Mouse (Mus musculus) gastrocnemius, adult 18-20 months (tissue): Measurements from ENCODE around the gene Dapk3. TPM values are rescaled to one million over a fixed set of nuclear protein-coding genes. Genes with fewer than 3 reads are reported as not detected.
A peak's percentile ranks its signal among the peaks of the same experiment; 100 is the strongest.
"Not testable (repeated sequence)": the region's sequence is repeated elsewhere in the genome, so short reads cannot be mapped to it uniquely, and the experiment has no call there.

Source experiments
- DNase-seq: peaks from one replicate; pipeline ENCODE4 v3.0.0; 2021; ENCODE audit warnings: low spot score
- total RNA-seq, 2 experiments: library from RNA; stranded (reverse); gene quantifications; 2 replicates each; pipeline ENCODE4 v1.2.3; 2021

The Dapk3 gene
- total RNA-seq, 2 experiments from 2014 or later, result 25.5 to 28.4 TPM

DNA sequence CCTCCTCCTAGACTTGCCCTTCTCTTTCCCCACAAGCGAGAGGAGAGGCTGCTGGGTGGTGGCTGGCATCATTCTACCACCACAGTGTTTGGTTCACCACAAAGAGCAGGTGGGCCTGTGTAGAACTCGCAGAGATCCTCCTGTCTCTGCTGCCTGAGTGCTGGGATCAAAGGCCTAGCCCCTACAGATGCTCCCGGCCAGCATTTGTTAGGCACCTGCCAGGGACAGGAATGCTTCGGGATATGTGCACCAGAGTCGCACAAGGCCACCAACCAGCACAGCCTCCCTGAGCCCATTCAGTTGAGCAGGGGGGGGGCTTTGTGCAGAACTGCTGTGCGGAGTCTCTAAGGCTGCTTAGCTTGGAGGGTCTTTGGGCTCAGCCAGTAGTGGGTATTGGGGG, 37.5 kb upstream of the Dapk3 start:
- no peak for DNase-seq

DNA sequence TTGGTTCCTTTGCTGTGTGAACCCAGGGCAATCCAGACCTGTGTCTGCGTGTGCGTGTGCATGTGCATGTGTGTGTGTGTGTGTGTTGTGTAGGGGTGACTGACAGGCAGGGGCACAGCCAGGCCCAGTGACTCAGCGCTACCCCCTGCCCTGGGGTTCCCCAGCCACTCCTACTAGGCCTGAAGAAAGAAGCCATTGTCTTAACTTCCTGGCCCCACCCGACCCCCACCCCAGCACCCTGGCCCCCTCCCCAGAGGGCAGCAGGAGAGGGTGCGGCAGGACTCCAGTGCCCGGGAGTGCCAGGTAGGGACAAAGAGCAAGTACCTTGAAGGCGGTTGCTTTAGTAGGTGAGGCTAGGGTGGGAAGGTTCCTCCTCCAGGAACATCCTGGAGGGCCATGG, 37.0 kb upstream of the Dapk3 start:
- no peak for DNase-seq

DNA sequence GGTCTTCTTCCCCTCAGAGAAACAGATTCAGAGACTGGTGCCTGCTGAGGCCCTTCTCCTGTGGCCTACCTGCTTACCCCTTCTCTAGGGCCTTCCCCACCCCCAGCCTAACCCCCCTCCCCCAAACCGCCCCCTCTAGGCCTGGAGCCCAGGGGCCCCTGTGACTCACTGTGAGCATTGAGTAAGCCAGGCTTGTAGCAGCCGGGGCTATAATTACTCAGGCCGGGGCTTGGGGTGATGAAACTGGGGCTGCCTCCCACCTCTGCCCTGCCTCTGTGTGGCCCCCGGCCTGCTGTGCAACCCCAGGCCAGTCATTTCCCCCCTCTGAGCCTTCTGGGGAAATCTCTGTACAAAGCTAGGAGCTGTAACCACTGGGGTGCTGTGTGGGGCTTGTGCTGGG, 36.5 kb upstream of the Dapk3 start:
- no peak for DNase-seq

DNA sequence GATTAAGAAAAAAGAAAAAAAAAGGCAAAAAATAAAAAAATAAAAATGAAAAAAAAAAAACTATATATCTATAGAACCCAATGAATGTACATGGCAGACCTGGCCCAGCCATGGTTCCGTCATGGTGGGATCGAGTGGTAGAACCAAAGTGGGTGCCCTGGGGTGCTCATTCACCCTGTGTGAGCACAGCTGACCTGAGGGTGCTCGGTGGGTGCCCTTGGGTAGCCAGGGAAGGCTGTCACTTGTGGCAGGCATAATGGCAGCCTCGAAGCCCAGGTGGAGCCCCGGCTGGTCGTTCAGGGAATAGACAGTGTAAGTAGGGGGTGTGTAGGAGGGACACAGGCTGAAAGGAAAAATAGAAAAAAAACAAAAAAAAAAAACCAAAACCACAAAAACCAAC, 31.5 kb upstream of the Dapk3 start:
- no peak for DNase-seq

DNA sequence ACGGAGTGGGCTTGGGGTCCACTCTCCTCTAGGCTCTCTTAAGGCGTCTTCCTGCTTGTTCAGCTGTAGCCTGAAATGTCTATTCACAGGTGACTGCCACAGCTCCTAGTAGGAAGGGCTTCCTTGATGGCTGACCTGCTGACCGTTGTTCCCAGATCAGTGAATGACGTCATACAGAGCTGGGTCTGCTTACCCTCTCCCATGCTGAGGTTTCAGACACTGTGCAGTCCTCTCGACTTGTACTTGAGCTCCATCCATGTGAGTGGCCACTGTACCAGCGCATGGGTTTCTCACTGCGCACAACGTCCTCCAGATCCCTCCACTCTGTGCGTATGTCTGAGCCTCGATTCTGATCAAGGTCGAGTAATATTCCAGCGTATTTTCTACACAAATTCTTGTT, 30.2 kb upstream of the Dapk3 start:
- no peak for DNase-seq

DNA sequence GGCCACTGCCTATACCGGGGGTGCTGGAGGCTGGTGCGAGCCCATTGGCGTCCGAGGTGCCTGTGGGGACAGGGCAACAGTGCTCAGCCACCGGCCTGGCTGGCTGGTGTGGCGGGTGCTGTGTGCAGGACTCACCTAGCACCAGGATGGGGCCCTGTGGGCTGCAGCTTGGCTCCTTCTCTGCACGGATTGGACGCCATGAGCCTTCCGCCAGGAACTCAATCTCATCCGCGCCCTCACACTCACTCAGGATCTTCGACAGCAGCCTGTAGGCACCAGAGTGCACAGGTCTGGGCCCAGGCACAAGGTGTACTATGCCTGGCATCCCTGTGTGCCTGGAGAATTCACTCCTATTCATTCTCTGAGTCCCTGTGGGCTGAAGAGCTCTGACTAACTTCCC, 28.5 kb upstream of the Dapk3 start:
- no peak for DNase-seq

DNA sequence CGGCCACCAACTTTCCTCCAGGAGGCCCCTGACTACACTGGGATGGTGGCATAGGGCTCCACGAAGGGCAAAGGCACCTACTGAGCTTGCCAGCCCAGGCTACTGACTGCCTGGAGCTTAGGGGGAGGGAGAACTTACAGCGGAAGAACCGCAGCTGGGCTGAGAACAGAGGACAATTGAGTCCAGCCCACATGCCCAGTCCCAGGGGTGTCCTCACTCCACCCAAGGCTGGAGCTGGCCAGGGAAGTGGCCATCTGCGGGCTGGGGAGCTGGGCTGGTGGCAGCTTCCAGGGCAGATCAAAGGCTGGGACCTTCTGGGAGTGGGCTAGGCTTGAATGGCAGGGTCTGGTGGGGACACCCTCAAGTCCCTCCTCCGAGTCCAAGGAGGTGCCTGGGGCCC, 28.1 kb upstream of the Dapk3 start:
- no peak for DNase-seq

DNA sequence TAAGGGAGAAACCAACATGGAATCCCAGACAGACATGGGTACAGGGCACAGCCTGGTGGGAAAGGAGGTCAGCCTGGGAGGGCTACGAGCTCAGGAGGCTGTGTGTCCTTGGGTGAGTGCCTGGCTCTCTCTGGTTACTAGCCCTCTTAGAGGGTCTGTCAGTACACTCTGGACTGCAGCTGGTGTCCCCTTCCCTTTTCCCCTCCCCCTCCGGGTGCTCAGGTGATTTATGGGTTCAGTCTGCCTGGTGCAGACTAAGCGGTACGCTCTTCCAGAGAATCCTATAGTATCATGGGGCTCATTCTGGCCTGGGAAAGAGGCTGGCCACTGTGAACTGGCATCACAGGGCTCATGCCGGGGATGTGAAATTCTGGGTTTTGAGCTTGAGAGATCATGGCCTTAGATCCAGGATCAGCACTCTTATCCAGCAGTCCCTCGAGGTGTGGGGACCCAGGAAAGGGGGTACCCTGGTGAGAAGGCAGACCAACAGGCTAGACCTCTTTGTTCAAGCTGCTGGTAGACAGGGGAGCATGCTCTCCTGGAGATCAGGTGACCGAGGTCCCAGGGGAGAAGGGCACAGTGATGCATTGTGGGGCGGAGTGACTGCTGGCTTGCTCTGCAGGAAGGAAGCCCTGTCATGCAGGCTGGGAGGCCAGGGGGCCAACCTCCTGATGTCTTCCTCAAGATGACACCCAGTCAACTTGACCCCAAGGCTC, 21.0 kb upstream of the Dapk3 start:
- no peak for DNase-seq

DNA sequence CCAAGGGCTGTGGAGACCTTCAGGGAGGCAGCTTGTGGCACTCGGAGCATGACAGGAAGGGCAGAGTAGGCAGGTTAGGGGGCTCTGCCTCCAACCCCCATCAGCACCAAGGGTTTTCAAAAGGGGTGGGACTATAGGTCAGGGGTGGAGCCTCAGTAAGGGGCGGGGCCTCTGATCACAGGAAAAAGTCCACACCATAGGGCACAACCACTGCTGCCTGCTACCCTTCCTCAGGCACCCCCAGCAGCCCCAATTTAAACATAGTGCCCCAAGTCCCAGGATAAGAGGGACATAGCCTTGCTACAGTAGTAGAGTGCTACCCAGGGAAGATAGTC, 20.5 kb upstream of the Dapk3 start:
- DNase-seq, result no peak

DNA sequence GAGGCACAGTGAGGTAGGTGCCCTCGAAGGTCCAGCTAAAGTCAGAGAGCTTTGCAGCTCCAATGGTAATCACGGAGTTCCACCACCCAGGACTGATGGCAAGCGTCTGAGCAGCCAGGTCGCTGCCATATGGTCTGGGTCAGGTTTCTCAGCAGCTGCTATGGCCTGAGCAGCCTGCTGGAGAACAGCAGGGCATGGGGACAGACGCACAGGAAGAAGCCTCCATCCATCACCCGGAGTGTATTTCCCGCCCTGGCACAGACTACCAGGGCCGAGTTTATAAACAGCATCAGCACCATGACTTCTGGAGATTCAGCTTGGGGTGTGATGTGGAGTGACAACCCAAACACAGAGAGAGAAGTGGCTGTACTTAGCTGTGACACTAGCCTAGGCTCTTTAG, 17.7 kb upstream of the Dapk3 start:
- no peak for DNase-seq

DNA sequence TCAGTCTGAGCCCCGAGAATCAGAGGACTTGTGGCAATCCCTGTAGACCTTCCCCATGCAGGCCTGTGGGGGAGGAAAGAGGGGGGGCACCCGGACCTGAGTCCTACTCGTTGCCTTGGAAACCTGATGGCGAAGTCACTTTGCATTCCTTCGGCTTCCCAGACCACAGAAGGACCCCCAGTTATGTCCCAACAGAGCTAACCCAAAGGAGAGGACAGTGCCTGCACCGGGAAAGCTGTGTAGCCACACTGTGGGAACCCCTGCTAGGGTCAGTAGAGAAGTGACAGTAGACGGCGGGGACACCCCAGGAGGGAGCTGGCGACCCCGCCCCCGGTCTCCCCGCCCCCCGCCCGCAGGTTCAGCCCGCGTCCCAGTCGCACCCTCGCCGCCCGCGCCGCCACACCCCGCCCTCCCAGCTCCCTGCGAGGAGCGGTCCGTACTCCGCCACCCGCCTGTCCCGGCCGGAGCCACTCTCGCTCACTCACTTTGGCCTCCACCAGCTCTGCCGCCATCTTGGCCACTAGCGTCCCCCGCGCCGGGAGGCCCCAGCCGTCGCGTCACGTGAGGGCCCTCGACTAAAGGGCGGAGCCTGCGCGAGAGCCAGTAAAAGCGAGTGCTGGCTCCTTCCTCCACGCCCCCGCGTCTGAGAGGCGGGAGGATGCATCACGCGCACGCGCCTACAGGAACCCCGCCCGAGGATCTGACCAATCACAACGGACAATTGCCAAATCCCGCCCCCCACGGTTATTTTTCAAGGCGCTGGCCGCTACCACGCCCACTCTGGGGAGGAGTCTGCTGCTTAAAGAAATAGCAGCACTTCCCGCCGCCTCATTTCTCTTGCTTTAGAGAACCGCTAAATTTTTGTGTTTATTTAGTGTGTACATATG, 15.4 kb upstream of the Dapk3 start, which contains the start of gene Pias4:
Gene Pias4 (minus strand): TSS at position 724 of the 887 bp plus-strand sequence.
- peak; percentile 100 for DNase-seq

DNA sequence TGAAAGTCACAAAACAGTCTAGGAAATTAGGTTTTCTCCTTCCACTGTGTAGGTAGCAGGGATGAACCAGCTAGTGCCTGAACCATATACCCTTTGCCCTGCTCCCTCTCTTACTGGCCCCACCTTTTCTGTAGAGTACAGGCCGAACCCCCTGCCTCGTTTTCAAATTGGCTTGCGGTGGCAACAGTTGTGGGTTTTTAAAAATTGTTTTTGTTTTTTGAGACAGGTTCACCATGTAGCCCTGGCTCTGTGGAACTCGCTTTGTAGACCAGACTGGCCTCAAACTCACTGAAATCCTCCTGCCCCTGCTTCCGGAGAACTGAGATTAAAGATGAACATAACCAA, 14.7 kb upstream of the Dapk3 start:
- DNase-seq, result no peak

DNA sequence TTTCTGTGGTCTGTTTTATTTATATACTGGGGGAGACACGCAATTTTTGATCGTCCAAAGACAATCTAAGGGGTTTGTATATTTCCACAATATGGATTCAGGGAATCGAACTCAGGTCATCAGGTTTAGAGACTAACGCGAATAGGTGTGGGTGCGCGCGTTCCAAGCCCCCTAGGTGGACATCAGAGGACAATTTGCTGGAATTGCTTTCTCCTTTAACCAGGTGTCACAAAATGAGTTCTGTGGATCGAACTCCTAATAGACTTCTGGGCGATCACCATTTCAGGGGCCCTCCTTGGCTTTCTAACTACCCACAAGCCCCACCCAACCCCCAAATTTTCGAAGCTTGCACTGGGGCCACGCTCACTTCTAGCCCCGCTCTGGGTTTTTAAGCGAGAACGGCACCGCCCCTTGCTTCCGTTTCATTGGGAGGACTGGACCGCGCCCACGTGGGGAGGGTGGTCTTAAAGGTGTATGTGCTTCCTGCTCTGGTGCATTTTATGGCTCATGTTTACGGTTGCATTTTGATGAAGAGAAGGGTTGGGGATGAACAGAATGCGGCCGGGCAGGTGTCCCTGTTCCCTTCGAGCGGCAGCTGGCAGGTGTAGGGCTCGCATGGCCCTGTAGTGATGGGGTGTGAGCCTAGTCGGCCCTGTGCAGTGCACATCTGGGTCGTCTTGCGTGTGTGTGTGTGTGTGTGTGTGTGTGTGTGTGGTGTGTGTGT, 14.1 kb upstream of the Dapk3 start:
- DNase-seq, result peak; percentile 88

DNA sequence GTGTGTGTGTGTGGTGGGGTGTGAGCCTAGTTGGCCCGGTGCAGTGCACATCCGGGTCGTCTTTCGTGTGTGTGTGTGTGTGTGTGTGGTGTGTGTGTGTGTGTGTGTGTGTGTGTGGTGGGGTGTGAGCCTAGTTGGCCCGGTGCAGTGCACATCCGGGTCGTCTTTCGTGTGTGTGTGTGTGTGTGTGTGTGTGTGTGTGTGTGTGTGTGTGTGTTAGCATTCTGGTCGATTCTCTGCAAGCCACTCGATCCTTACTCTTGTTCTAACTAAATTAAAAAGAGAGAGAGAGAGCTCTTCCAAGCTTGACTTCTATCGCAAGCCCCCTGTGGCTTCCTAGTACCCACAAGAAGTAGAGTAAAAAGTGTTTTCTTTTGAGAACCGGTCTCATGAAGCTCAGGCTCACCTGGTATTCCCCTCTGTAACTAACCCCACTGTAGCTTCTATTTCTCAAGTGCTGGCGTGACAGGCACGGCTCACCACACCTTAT, 13.3 kb upstream of the Dapk3 start:
- DNase-seq, result not testable (repeated sequence)

DNA sequence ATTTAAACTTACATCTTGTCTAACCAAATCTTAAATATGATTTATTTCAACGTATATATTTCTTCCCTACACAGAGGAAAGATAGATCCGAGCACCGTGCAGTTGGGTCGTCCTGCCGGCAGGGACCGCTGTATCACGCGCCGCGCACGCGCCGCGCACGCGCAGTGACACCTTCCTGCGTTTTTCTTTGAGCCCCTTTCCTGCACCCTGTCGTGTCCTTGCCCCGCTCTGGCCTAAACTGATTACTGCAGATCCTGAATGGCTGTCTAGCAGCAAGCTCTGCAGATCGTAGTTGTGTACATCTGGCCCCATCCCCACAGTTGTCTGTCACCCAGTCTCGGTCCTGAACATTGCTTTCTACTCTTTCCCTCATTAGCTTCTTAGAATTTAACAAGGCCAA, 9.7 kb upstream of the Dapk3 start:
- DNase-seq, result peak; percentile 78

DNA sequence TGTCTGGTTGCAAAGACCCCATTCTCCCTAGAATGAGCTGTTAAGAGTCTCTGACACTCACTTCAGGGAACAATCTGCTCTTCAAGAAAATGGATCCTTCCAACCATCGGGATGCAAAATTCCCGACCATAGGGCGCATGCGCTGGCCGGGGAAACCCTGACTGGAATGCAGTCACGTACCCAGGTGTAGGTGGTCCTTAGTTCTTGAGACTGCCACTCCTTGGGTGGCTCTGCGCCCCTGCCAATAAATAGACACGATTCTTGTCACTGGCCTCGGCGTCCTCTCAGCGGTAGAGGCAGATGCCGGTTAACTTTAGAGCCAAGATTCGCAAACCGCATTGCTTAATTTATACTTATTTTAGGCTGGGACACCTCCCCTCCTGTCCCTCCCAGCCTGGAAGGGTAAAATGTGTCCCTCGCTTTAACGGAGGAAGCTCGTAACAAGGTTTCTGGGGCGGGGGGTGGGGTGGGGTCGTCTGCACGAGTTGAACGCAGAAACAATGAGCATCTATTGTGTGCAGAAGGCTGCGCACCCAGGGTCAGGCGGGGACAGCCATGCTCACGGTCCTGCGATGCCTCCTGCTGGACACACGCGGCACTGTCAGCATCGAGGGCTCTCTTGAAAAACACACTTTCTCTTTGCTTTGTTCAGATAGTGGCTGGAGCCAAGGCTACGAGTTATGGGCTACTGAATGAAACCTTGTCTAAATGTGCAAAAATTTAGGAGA, 8.0 kb upstream of the Dapk3 start:
- peak; percentile 87 for DNase-seq

DNA sequence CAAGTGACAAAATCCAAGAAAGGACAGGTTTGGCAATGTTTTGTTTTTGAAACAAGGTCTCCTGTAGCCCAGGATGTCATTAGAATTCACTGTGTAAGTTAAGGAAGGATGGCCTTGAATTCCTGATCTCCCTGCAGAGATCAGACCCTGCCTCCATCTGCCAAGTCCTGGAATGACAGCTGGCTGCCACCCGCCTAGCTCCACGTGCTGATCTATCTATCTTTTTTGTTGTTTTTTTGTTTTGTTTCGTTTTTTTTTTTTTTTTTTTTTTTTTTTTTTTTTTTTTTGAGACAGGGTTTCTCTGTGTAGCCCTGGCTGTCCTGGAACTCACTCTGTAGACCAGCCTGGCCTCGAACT, 7.5 kb upstream of the Dapk3 start:
- DNase-seq, result not testable (repeated sequence)

DNA sequence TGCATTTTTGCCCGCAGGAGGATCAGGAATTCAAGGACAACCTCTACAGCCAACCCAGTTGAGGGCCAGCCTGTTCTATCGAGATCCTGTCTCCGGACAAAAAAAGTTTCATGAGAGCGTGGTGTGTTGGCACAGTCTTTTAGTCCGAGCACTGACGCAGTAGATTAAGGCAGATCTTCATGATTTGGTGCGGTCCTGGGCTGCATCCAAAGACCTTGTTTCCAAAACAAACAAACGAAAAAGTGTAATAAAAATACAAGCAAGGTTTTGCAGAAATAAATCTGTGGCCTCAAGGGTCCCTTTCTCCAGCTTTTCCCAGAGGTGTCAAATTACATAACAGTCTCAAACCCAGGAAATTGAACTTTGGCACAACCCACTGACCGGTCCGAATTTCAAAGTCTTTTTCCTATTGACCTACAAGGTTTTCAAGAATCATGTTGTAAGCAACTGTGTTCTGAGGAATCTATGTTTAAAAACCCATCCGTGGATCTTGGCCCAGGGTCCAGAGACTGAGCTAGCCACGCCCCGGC, 6.8 kb upstream of the Dapk3 start:
- DNase-seq, result no peak

DNA sequence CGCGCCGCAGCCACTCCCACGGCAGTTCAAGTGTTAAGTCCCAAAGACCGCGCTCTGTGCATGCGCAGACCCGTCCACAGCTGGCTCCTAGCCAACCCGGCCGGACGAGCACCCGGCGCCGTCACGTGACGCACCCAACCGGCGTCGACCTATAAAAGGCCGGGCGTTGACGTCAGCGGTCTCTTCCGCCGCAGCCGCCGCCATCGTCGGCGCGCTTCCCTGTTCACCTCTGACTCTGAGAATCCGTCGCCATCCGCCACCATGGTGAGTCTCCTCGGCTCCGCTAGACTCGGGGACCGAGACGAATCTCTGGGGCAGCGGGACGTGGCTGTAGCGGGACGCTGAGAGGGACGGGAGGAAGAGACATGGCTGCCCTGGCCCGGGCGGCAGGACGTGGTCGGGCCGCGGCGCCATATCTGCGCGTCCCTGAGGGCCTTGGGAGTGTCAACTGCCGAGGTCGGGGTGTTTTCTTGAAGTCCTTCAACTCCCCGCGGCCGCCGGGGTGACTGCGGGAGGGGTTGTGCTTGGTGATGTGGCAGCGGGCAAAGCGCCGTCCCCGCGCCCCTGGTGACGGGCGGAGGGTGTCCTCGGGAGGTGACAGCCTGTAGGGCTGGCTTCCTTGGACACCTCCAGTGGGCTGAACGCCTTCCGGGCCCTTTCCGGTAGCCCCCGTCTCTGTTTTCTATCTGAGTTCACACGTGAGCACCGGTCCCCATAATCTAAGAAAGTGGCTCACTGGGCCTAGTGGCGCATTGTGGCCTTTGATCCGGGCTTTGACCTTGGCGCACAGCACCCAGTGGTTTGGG, 6.1 kb upstream of the Dapk3 start, which contains the start of gene Eef2:
Gene Eef2 (plus strand): TSS at position 166 of the 806 bp plus-strand sequence.
- DNase-seq, result peak; percentile 99

DNA sequence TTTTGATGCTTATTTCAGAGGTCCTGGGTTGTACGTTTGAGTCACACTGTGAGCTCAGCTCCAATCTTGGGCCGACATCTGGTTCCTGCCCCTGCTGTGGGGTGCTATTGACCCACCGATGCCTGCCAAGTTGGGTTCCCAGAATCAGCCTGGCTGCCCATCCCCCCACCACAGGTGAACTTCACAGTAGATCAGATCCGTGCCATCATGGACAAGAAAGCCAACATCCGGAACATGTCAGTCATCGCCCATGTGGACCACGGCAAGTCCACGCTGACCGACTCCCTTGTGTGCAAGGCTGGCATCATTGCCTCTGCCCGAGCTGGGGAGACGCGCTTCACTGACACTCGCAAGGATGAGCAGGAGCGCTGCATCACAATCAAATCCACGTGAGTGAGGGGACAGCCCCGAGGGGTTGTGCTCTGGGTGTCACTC, 5.3 kb upstream of the Dapk3 start:
- DNase-seq, result no peak
